Comparison of ENCODE assay signal across 9 mouse cellular contexts in genomic region chr12:84288461-84288860, GRCm38 (mm10). TPM values are rescaled to one million over a fixed set of nuclear protein-coding genes. Genes with fewer than 3 reads are reported as not detected.
DNase-seq lines count a peak whose midpoint lies in the region; ATAC-seq and TF ChIP-seq lines count a peak whose summit lies in the region.
"Had no signal": no experiment of that assay in that cellular context is flagged by ENCODE, and none has a peak within 500 bp of the region (broad histone marks: within the 10 kb centered on the region; RNA-seq: fewer than 3 reads in every experiment).

No protein-coding gene starts in this region.

- DNase-seq in left cerebral cortex, adult 2 months (ENCODE audit: extremely low spot score in 1 of 2, low spot score in 2 of 2): peak in 1 of 2 experiments; percentile 15
- no peak for DNase-seq in left cerebral cortex, adult 11 months (ENCODE audit: low spot score)
- peak; percentile 36 for DNase-seq in G1E (ENCODE audit: low spot score)
- peak; percentile 67 to 74 for DNase-seq in adrenal gland, postnatal 36 days
- DNase-seq in gastrocnemius, postnatal 10 days: peak; percentile 48
- peak; percentile 24 for DNase-seq in lung, postnatal 0 days (ENCODE audit: low spot score)
- DNase-seq in testis, postnatal 14 days (ENCODE audit: low spot score): peak; percentile 20
- no peak for DNase-seq in frontal cortex, adult 2 months (ENCODE audit: extremely low spot score in 1 of 2, low spot score in 1 of 2)

- whole genome bisulfite sequencing in lung, postnatal 0 days: 61% methylated on average over 3 of the region's 3 CpGs

- intact Hi-C loops in left cerebral cortex, adult 2 months (cut with DNase I): no loop called here

- no peak overlapping the region for H3K4me3 ChIP-seq in left cerebral cortex, adult 2 months
- H3K4me3 ChIP-seq in G1E (ENCODE audit: low read depth, low read length): no peak overlapping the region
- no peak overlapping the region for H3K4me3 ChIP-seq in lung, postnatal 0 days (ENCODE audit: low read depth, low read length)
- H3K4me3 ChIP-seq: heart, embryonic 13.5 days had no signal

- TF ChIP-seq CTCF in left cerebral cortex, adult 2 months (IDR thresholded peaks at IDR 0.05): peak; percentile 43
- peak; percentile 96 for TF ChIP-seq CTCF in G1E (IDR thresholded peaks at IDR 0.05; ENCODE audit: low read depth, low read length)
- peak; percentile 76 for TF ChIP-seq CTCF in lung, postnatal 0 days (IDR thresholded peaks at IDR 0.05)

- H3K4me1 ChIP-seq in G1E (ENCODE audit: insufficient read depth, low read depth, low read length): peaks cover 43% of the 10 kb centered on the region
- H3K4me1 ChIP-seq in lung, postnatal 0 days (ENCODE audit: insufficient read depth, low read depth, low read length): no peaks in the 10 kb centered on the region; the same call in 1 of the 2 replicates

- no peaks in the 10 kb centered on the region for H3K9me3 ChIP-seq in G1E (replicated peaks)
- H3K9me3 ChIP-seq in lung, postnatal 0 days (ENCODE audit: low read length): no peaks in the 10 kb centered on the region
- H3K9me3 ChIP-seq: heart, embryonic 13.5 days had no signal

- no peak overlapping the region for H3K4me2 ChIP-seq in lung, postnatal 0 days (replicated peaks; ENCODE audit: low read depth, low read length)
- H3K4me2 ChIP-seq: heart, embryonic 13.5 days had no signal

- H3K36me3 ChIP-seq in G1E (replicated peaks): peaks cover 61% of the 10 kb centered on the region
- peaks cover 3% of the 10 kb centered on the region; the same call in 1 of the 2 replicates for H3K36me3 ChIP-seq in lung, postnatal 0 days (ENCODE audit: insufficient read depth, low read length)

- no peak overlapping the region for H3K9ac ChIP-seq in lung, postnatal 0 days (replicated peaks; ENCODE audit: low read depth)
- H3K9ac ChIP-seq: heart, embryonic 13.5 days had no signal

- H3K27me3 ChIP-seq in G1E (ENCODE audit: insufficient read depth, low read length): no peaks in the 10 kb centered on the region
- H3K27me3 ChIP-seq in lung, postnatal 0 days (replicated peaks; ENCODE audit: insufficient read depth, low read length): no peaks in the 10 kb centered on the region
- H3K27me3 ChIP-seq: heart, embryonic 13.5 days had no signal

- no peak overlapping the region for H3K27ac ChIP-seq in left cerebral cortex, adult 2 months
- no peak overlapping the region for H3K27ac ChIP-seq in lung, postnatal 0 days (ENCODE audit: low read length)
- H3K27ac ChIP-seq: heart, embryonic 13.5 days had no signal

- no peak for ATAC-seq in G1E (ENCODE audit: extremely low read depth, insufficient number of reproducible peaks, low FRiP score, poor library complexity, severe bottlenecking)
- no peak for ATAC-seq in lung, postnatal 0 days

- TF ChIP-seq EP300 in lung, postnatal 0 days (IDR thresholded peaks at IDR 0.05): no peak

RNA-seq across cellular contexts. Expression of gene Ptgr2, which starts 3.4 kb away (rescaled TPM):
- 10 to 100 TPM; 29.3 to 30.0 TPM for total RNA-seq in left cerebral cortex, adult 2 months (2021)
- total RNA-seq in G1E (2014; fragmentation: Nextera tagmentation): 59.6 and 71.3 TPM in 2 replicates
- total RNA-seq in G1E (2017): 152 and 184 TPM in 2 replicates
- 5.5 and 10.1 TPM in 2 replicates for polyA plus RNA-seq in G1E (2012)
- 10 to 100 TPM; 76.8 to 84.6 TPM for total RNA-seq in adrenal gland, postnatal 36 days (2021)
- total RNA-seq in gastrocnemius, postnatal 10 days (2021): 10 to 100 TPM; 65.1 to 68.1 TPM
- polyA plus RNA-seq in lung, postnatal 0 days (2015; fragmentation: Nextera tagmentation; extraction: Ambion mirVana): 26.3 and 28.0 TPM in 2 replicates
- 34.4 and 39.4 TPM in 2 replicates for polyA plus RNA-seq in frontal cortex, adult 2 months (2012; rRNA removed)

RNA-seq across cellular contexts. Expression of gene Zfp410, which starts 28.2 kb away (rescaled TPM):
- total RNA-seq in left cerebral cortex, adult 2 months (2021): 10 to 100 TPM; 37.9 to 39.7 TPM
- 99.2 and 113 TPM in 2 replicates for total RNA-seq in G1E (2014; fragmentation: Nextera tagmentation)
- 115 and 118 TPM in 2 replicates for total RNA-seq in G1E (2017)
- polyA plus RNA-seq in G1E (2012): 2.9 and 4.0 TPM in 2 replicates
- 10 to 100 TPM; 32.8 to 38.9 TPM for total RNA-seq in adrenal gland, postnatal 36 days (2021)
- 10 to 100 TPM; 21.6 to 25.8 TPM for total RNA-seq in gastrocnemius, postnatal 10 days (2021)
- polyA plus RNA-seq in lung, postnatal 0 days (2015; fragmentation: Nextera tagmentation; extraction: Ambion mirVana): 44.9 and 49.0 TPM in 2 replicates
- 36.9 and 37.2 TPM in 2 replicates for polyA plus RNA-seq in frontal cortex, adult 2 months (2012; rRNA removed)

Comparison
In these comparisons a context has a peak if more than half of its experiments do, and no peak if none do; other contexts are left out.
1. DNase-seq: peak in G1E (single experiment), adrenal gland, postnatal 36 days (2 of 2), gastrocnemius, postnatal 10 days (single experiment), lung, postnatal 0 days (single experiment) and testis, postnatal 14 days (single experiment); none in left cerebral cortex, adult 11 months (single experiment) and frontal cortex, adult 2 months (0 of 2).
2. CTCF ChIP-seq: peak in every context shown above with its lines; median percentile 96 in G1E; 76 in lung, postnatal 0 days; 43 in left cerebral cortex, adult 2 months.